Mouse (Mus musculus): Measurements from ENCODE around the gene Gm7534.
A peak's percentile ranks its signal among the peaks of the same experiment; 100 is the strongest.

Gene Gm7534

DNA sequence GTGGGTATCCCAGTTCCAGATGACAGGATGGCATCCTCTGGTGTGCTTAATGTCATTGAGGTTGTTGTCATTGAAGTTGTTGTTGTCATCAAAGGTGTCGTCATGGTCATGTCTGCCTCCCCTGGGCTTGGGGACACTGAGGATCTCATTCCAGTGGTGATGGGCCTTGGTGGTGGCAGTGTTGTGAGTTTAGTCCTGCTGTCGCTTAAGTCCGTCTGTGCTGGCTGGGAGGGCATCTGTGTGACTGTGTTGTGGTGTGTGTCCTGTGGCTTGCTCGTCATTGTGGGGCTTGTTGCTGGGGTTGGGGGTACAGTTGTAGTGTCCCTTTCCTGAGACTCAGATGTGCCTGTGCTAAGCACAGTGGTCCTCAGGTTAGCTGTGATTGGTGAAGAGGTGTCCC is at the start of gene Gm7534:
TSS of gene Gm7534 (minus strand) at position 101 of the 400 bp plus-strand sequence.
- DNase-seq (ENCODE audit: low spot score in 2 of 2), result no peak

DNA sequence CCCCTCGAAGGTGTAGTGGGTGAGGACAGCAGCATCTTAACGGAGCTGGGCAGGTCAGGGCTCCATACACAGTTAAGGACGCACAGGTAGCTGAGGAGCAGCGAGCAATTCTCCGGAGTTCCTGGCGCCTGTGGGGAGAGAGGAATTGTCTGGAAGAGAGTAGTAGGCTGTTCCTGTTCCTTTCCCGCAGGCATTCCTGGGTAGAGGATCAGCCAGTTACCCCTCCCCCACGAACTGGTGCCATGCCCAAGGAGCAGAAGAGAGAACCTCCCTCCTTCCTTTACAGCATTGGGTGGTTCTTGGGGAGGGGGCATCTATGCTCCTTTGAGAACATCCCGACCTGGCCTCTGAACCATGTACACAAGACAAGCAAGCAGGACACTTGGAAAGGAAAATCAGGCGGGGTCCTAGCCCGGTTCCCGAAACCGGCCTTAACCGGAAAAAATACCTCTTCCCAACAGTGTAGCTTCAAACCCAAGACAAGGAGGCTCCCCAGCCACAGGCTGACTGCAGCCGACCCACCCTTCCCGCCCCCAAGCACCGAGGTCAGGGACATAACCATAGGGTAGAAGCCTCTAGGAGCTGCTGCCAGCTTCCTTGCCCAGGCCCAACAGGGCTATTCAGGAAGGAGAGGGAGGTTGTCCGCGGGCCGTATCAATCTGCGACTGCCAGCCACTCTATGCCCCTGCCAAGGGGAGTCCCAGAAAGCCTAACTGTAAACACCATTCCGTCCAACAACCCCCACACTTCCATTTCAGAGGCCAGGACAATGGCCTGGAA is 49.5 kb upstream of the Gm7534 start:
- DNase-seq (ENCODE audit: low spot score in 2 of 2), result no peak

- no peak for DNase-seq (ENCODE audit: low spot score in 2 of 2)
Measured at GRCm38 (mm10) chr4:134251241-134252130, 48.7 kb upstream of the Gm7534 start.

- no peak for DNase-seq (ENCODE audit: low spot score in 2 of 2)
Measured at GRCm38 (mm10) chr4:134250930-134251240, 48.1 kb upstream of the Gm7534 start.

GRCm38 (mm10) chr4:134250116-134250929 is 47.5 kb upstream of the Gm7534 start:
- DNase-seq (ENCODE audit: low spot score in 2 of 2), result no peak

- DNase-seq (ENCODE audit: low spot score in 2 of 2), result peak; percentile 33 to 65
Measured at GRCm38 (mm10) chr4:134249651-134250050, 46.8 kb upstream of the Gm7534 start.

- no peak for DNase-seq (ENCODE audit: low spot score in 2 of 2)
Measured at GRCm38 (mm10) chr4:134246719-134247258, 44.0 kb upstream of the Gm7534 start, which contains the start of gene Gm30191. TSS of gene Gm30191 (plus strand) at chr4:134246935.

DNA sequence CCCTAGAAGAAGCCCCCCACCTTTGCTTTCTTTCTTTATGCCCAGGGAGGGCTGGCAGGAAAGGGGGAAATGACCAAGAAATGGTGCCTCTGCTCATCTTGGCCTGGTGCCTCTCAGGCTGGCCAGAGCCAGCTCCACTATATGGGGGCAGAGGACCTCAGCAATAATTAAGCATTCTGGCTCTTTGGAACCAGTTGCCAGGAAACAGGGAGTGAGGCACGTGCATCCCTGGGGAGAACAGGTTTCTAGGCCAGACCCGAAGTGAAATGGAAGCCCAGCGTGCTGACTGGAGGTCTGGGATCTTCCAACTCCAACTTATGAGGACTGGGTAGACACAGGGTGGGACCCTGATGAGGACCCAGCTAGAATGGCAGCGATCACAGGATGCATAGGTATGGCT is 43.5 kb upstream of the Gm7534 start:
- no peak for DNase-seq (ENCODE audit: low spot score in 2 of 2)

- DNase-seq (ENCODE audit: low spot score in 2 of 2), result peak; percentile 93 to 95
Measured at GRCm38 (mm10) chr4:134245148-134245843, 42.5 kb upstream of the Gm7534 start, which contains the start of gene Zfp593. TSS of gene Zfp593 (minus strand) at chr4:134245592.

DNA sequence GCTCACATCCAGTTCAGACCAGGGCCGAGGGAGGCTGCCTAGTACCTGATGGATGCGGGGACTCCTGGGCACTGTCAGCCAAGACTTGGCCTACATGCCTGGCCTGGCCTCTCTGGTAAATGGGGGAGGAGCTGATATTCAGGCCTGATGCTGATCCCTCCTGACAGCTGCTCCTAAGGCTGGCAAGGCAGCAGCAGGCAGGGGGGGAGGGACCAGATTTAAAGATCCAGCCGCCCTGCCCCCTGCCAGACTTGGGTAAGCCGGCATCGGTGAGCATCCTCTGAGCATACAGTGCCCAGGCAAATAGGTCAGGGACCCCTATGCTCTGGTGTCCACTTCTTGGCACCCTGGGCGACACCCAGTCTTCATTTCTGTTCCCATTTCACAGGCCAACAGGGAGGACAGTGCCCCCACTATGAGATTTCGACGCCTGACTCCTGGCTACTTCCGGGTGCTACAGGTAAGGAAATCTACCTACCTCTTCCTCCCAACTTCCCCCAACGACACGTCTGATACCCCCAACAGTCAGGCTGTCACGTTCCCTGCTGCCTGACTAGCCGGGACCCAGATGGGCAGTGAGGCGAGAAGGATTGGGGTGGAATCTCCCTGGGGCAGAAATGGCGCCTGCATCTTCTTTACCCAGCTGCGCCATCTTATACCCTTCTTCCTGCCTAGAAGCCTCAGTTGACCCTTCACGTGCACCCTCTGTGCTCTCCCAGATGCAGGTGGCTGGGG is 40.9 kb upstream of the Gm7534 start, which contains the start of gene E130218I03Rik:
TSS of gene E130218I03Rik (plus strand) at position 147 of the 735 bp plus-strand sequence.
- DNase-seq (ENCODE audit: low spot score in 2 of 2), result no peak

DNA sequence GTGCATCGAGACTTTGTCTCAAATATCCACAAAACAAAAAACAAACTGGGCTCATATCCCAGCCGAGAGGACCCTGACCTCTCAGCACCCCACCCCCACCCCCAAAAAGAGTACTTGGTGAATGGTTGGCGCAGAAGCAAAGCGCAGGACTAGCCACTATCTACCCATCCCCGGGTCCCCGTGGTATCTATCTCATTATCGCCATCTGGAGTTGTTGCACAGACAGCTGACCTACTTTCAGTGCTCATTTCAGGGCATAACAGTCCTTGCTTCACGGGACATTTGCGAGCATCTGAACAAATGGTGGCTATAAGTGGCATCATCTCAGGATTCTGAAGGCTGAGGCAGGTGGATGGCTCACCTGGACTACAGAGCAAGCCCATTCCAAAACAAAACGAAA is 35.9 kb upstream of the Gm7534 start:
- DNase-seq (ENCODE audit: low spot score in 2 of 2), result no peak

DNA sequence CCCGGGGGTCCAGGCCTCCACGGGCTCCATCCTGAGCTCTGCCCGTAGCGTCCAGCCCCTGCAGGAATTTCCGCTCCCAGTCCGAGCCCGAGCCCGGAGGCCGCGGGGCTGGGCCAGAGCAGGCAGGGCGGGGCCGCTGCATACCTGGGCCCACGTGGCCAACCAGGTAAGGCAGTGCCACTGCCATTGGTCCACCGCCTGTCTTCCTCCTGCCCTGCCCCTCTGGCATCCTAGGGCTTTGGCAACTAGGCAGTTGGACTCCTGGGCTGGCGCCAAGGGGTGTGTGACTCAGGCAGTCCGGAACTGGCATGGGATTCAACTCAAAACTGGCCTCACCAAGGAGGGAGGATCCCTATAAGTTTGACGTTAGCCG is 35.5 kb upstream of the Gm7534 start, which contains the start of gene Cnksr1:
TSS of gene Cnksr1 (minus strand) at position 121 of the 373 bp plus-strand sequence.
- peak; percentile 84 to 92 for DNase-seq (ENCODE audit: low spot score in 2 of 2)

GRCm38 (mm10) chr4:134237582-134238278 is 34.9 kb upstream of the Gm7534 start:
- no peak for DNase-seq (ENCODE audit: low spot score in 2 of 2)

DNA sequence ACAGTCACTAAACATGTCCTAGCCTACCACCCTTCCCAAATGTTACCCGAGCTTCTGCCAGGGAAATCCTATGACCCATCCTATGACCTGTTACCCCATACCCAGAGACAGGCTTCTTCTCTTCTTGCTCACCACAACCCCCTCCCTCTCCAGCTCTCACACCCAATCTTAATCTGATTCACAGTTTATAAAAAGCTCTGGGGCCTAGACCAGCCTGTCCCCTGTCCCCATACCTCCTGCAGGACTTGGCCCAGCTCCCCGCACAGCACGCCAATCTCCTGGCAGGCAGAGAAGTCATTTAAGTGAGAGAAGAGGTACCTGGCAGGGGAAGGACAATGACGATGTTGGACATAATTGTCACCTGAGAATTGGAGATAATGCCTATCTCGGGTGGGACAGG is 32.1 kb upstream of the Gm7534 start:
- no peak for DNase-seq (ENCODE audit: low spot score in 2 of 2)

- DNase-seq (ENCODE audit: low spot score in 2 of 2), result no peak
Measured at GRCm38 (mm10) chr4:134230431-134230830, 27.6 kb upstream of the Gm7534 start.

DNA sequence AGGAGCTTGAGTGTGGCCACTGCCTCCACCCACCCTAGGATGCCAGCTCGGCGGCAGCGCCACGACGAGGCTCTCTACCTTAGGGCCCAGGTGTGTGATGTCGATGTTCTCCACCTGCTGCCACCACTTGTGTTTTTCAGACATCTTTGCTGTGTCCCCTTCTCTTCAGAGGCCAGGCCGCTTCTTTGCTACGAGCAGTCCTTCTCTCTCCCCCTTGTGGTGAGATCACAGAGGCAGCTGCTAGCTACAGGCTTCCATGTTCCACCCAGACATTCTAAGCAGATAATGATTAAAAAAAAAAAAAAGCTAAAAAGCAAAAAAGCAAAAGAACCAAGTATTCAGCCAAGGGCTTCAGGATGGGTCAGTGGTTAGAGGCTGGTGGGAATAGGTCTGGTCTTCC is 24.4 kb upstream of the Gm7534 start, which contains the start of gene Catsper4:
TSS of gene Catsper4 (minus strand) at position 190 of the 400 bp plus-strand sequence.
- no peak for DNase-seq (ENCODE audit: low spot score in 2 of 2)

GRCm38 (mm10) chr4:134222793-134223600 is 20.2 kb upstream of the Gm7534 start:
- no peak for DNase-seq (ENCODE audit: low spot score in 2 of 2)

GRCm38 (mm10) chr4:134206488-134207053 is 3.8 kb upstream of the Gm7534 start:
- DNase-seq (ENCODE audit: low spot score in 2 of 2), result no peak
